Mouse (Mus musculus) liver, embryonic 12.5 days (tissue): ENCODE results near the gene Slc6a4. TPM values are rescaled to one million over a fixed set of nuclear protein-coding genes. Genes with fewer than 3 reads are reported as not detected.

Source experiments
- ATAC-seq: fragments of 200-750 bp; cut with Nextera tagmentation; 2 replicates; pipeline ENCODE4 v1.8.0; 2017; ENCODE audit warnings: moderate number of reproducible peaks, mild to moderate bottlenecking, moderate library complexity
- H3K27ac ChIP-seq: fragments of 300-500 bp; sonication (generic); 2 replicates; pipeline ENCODE4 v1.5.1; 2016; ENCODE audit warnings: mild to moderate bottlenecking
- H3K27me3 ChIP-seq: fragments of 300-500 bp; sonication (generic); replicated peaks from 2 replicates; pipeline ENCODE4 v1.6.1; 2016; ENCODE audit warnings: mild to moderate bottlenecking, moderate library complexity
- H3K36me3 ChIP-seq: fragments of 300-500 bp; sonication (generic); 2 replicates; pipeline ENCODE4 v1.6.1; 2016; ENCODE audit warnings: mild to moderate bottlenecking, moderate library complexity
- H3K4me1 ChIP-seq: fragments of 300-500 bp; sonication (generic); 2 replicates; pipeline ENCODE4 v1.6.1; 2016
- H3K4me2 ChIP-seq: fragments of 300-500 bp; sonication (generic); 2 replicates; pipeline ENCODE4 v1.6.1; 2016; ENCODE audit warnings: mild to moderate bottlenecking, moderate library complexity
- H3K4me3 ChIP-seq: fragments of 300-500 bp; sonication (generic); 2 replicates; pipeline ENCODE4 v1.5.1; 2016; ENCODE audit warnings: mild to moderate bottlenecking, moderate library complexity
- H3K9ac ChIP-seq: fragments of 300-500 bp; sonication (generic); 2 replicates; pipeline ENCODE4 v1.6.1; 2016; ENCODE audit warnings: mild to moderate bottlenecking, moderate library complexity
- H3K9me3 ChIP-seq: fragments of 300-500 bp; sonication (generic); replicated peaks from 2 replicates; pipeline ENCODE4 v1.6.1; 2016; ENCODE audit warnings: mild to moderate bottlenecking, moderate library complexity
- WGBS: fragments of 180-500 bp; shearing (Covaris S2); methylation state at CpG from one replicate; pipeline ENCODE4 v1.1.7; 2016; ENCODE audit not compliant: insufficient replicate concordance; 5-methylcytosine and 5-hydroxymethylcytosine counted together
- microRNA counts: library from miRNA; unstranded; fragments of <30 nt; microRNA quantifications from one replicate; lab custom pipeline; 2017
- microRNA-seq: library from miRNA; unstranded; fragments of <30 nt; microRNA quantifications from one replicate; pipeline ENCODE4, GENCODE M21; 2017
- polyA plus RNA-seq: library from polyadenylated mRNA; unstranded; fragments of >200 nt; fragmentation: Nextera tagmentation; extraction: Ambion mirVana; gene quantifications from 2 replicates; pipeline ENCODE4 v1.2.1, GENCODE M21; 2016

Slc6a4 gene
- polyA plus RNA-seq, 1 experiment from 2014 or later = 2.8 TPM

GRCm38 (mm10) chr11:77079361-77079760 is 81.0 kb downstream of the Slc6a4 start:
- Histone ChIP-seq H3K27ac (no peak overlapping the region), H3K36me3 (peaks cover 19% of the 10 kb centered on the region), H3K27me3 (peaks cover 21% of the 10 kb centered on the region), H3K9ac (no peak overlapping the region), H3K9me3 (no peaks in the 10 kb centered on the region), H3K4me3 (no peak overlapping the region), H3K4me1 (peaks cover 20% of the 10 kb centered on the region), H3K4me2 (no peak overlapping the region)
- 77% methylated on average over 1 of the region's 1 CpGs for WGBS
- no peak for ATAC-seq

MicroRNA genes within 50 kb of the gene (microRNA counts, 519-probe panel; counts per million panel counts)
- microRNA mmu-miR-423-3p (lab: Ali Mortazavi, UCI) (4,608 counts per million, percentile 82 among the panel's probes with 10 or more counts), microRNA mmu-miR-423-5p (lab: Ali Mortazavi, UCI) (3,590 counts per million, percentile 76 among the panel's probes with 10 or more counts)

Small RNA genes within 50 kb of the gene (microRNA-seq; reads per million reads assigned to microRNA genes)
- gene Mir423 = 12,529 reads per million, percentile 95 among the genes with 10 or more reads in this experiment

Other genes with a start within 250 kb of the Slc6a4 start
- gene Gosr1, start 235.0 kb upstream of the Slc6a4 start, polyA plus RNA-seq = 13.2 and 15.2 TPM in 2 replicates
- 10.5 and 11.3 TPM in 2 replicates for gene Cpd, start 151.6 kb upstream of the Slc6a4 start, polyA plus RNA-seq
- 0.10 TPM in 1 of 2 replicates, not detected in the other for gene Tmigd1, start 96.4 kb upstream of the Slc6a4 start, polyA plus RNA-seq
- gene Blmh, start 73.8 kb upstream of the Slc6a4 start, polyA plus RNA-seq = 77.3 and 79.2 TPM in 2 replicates
- 34.9 and 37.1 TPM in 2 replicates for gene Nsrp1, start 79.8 kb downstream of the Slc6a4 start, polyA plus RNA-seq
- gene Efcab5, start 190.4 kb downstream of the Slc6a4 start, polyA plus RNA-seq = 0.11 and 0.17 TPM in 2 replicates
- gene Ssh2, start 217.7 kb downstream of the Slc6a4 start, polyA plus RNA-seq = 6.8 and 7.9 TPM in 2 replicates